Mouse (Mus musculus) forebrain, embryonic 10.5 days (tissue): ENCODE data around the gene Naip6. TPM values are rescaled to one million over a fixed set of nuclear protein-coding genes. Genes with fewer than 3 reads are reported as not detected.
"Not testable (repeated sequence)": the region's sequence is repeated elsewhere in the genome, so short reads cannot be mapped to it uniquely, and the experiment has no call there.

Experiments used
- DNase-seq: peaks from one replicate; pipeline ENCODE4 v3.0.0-alpha.2; 2017; ENCODE audit warnings: low spot score; ENCODE audit errors: extremely low spot score
- H3K27ac ChIP-seq: fragments of 300-500 bp; sonication (generic); 2 replicates; pipeline ENCODE4 v1.5.1; 2016; ENCODE audit warnings: mild to moderate bottlenecking
- H3K27me3 ChIP-seq: fragments of 300-500 bp; sonication (generic); 2 replicates; pipeline ENCODE4 v1.6.1; 2016; ENCODE audit warnings: mild to moderate bottlenecking; ENCODE audit not compliant: poor library complexity, severe bottlenecking
- H3K36me3 ChIP-seq: fragments of 300-500 bp; sonication (generic); replicated peaks from 2 replicates; pipeline ENCODE4 v1.6.1; 2016; ENCODE audit warnings: mild to moderate bottlenecking, moderate library complexity
- H3K4me1 ChIP-seq: fragments of 300-500 bp; sonication (generic); 2 replicates; pipeline ENCODE4 v1.6.1; 2016
- H3K4me3 ChIP-seq: fragments of 300-500 bp; sonication (generic); 2 replicates; pipeline ENCODE4 v1.5.1; 2016; ENCODE audit warnings: mild to moderate bottlenecking, moderate library complexity
- H3K9me3 ChIP-seq: fragments of 300-500 bp; sonication (generic); 2 replicates; pipeline ENCODE4 v1.6.1; 2016; ENCODE audit warnings: mild to moderate bottlenecking, moderate library complexity
- WGBS: fragments of 180-500 bp; shearing (Covaris S2); methylation state at CpG from one replicate; pipeline ENCODE4 v1.1.7; 2016; 5-methylcytosine and 5-hydroxymethylcytosine counted together
- polyA plus RNA-seq: library from polyadenylated mRNA; unstranded; fragments of >200 nt; fragmentation: Nextera tagmentation; extraction: Ambion mirVana; gene quantifications from 2 replicates; pipeline ENCODE4 v1.2.1, GENCODE M21; 2016

Naip6 gene
- 0.02 and 0.07 TPM in 2 replicates for polyA plus RNA-seq

GRCm38 (mm10) chr13:100317256-100317893 lies at the start of gene Naip6:
Naip6 (minus strand) TSS chr13:100317674.
- 82% methylated on average over 6 of the region's 6 CpGs for WGBS
- H3K4me1 ChIP-seq, H3K27ac ChIP-seq, H3K36me3 ChIP-seq, H3K27me3 ChIP-seq, H3K9me3 ChIP-seq, H3K4me3 ChIP-seq, DNase-seq: not testable (repeated sequence)

- not testable (repeated sequence) for H3K36me3 ChIP-seq, H3K27ac ChIP-seq, H3K4me1 ChIP-seq, H3K9me3 ChIP-seq, DNase-seq, H3K4me3 ChIP-seq, H3K27me3 ChIP-seq
- WGBS: 92% methylated on average over 2 of the region's 2 CpGs
Measured at GRCm38 (mm10) chr13:100352315-100352714, 34.8 kb upstream of the Naip6 start.

- not testable (repeated sequence) for H3K36me3 ChIP-seq, H3K9me3 ChIP-seq, DNase-seq, H3K4me3 ChIP-seq, H3K27ac ChIP-seq, H3K27me3 ChIP-seq, H3K4me1 ChIP-seq
- 71% methylated on average over 1 of the region's 2 CpGs for WGBS
Measured at GRCm38 (mm10) chr13:100349510-100350173, 32.2 kb upstream of the Naip6 start.

- Histone ChIP-seq H3K27me3 (no peaks in the 10 kb centered on the region), H3K9me3 (no peaks in the 10 kb centered on the region), H3K27ac (no peak overlapping the region), H3K36me3 (no peaks in the 10 kb centered on the region), H3K4me3 (no peak overlapping the region), H3K4me1 (no peaks in the 10 kb centered on the region)
- DNase-seq: no peak
- WGBS: 81% methylated on average over 2 of the region's 2 CpGs
Measured at GRCm38 (mm10) chr13:100341822-100342221, 24.3 kb upstream of the Naip6 start.

GRCm38 (mm10) chr13:100331728-100332127 lies 14.3 kb upstream of the Naip6 start:
- WGBS: 52% methylated on average over 5 of the region's 5 CpGs
- not testable (repeated sequence) for H3K4me3 ChIP-seq, H3K27ac ChIP-seq, H3K27me3 ChIP-seq, H3K4me1 ChIP-seq, DNase-seq, H3K36me3 ChIP-seq, H3K9me3 ChIP-seq

GRCm38 (mm10) chr13:100328899-100329298 lies 11.4 kb upstream of the Naip6 start:
- not testable (repeated sequence) for H3K9me3 ChIP-seq, H3K27ac ChIP-seq, H3K27me3 ChIP-seq, H3K4me3 ChIP-seq, H3K36me3 ChIP-seq, H3K4me1 ChIP-seq, DNase-seq
- WGBS: 22% methylated on average over 1 of the region's 1 CpGs

- H3K27ac ChIP-seq, DNase-seq, H3K36me3 ChIP-seq, H3K4me1 ChIP-seq, H3K27me3 ChIP-seq, H3K9me3 ChIP-seq, H3K4me3 ChIP-seq: not testable (repeated sequence)
- 81% methylated on average over 2 of the region's 2 CpGs for WGBS
Measured at GRCm38 (mm10) chr13:100328029-100328428, 10.6 kb upstream of the Naip6 start.

- 91% methylated on average over 3 of the region's 3 CpGs for WGBS
- not testable (repeated sequence) for H3K36me3 ChIP-seq, H3K9me3 ChIP-seq, H3K27ac ChIP-seq, H3K4me3 ChIP-seq, DNase-seq, H3K4me1 ChIP-seq, H3K27me3 ChIP-seq
Measured at GRCm38 (mm10) chr13:100322266-100322837, 4.9 kb upstream of the Naip6 start.

GRCm38 (mm10) chr13:100284611-100285010 lies 32.9 kb downstream of the Naip6 start:
- Histone ChIP-seq H3K4me3 (no peak overlapping the region), H3K27ac (no peak overlapping the region), H3K36me3 (no peaks in the 10 kb centered on the region), H3K27me3 (no peaks in the 10 kb centered on the region), H3K9me3 (no peaks in the 10 kb centered on the region), H3K4me1 (no peaks in the 10 kb centered on the region)
- 88% methylated on average over 1 of the region's 1 CpGs for WGBS
- no peak for DNase-seq

- not testable (repeated sequence) for H3K4me3 ChIP-seq, DNase-seq, H3K9me3 ChIP-seq, H3K36me3 ChIP-seq, H3K4me1 ChIP-seq, H3K27ac ChIP-seq, H3K27me3 ChIP-seq
- WGBS: no CpG with 5 or more reads among the region's 1 CpGs
Measured at GRCm38 (mm10) chr13:100271474-100272132, 45.9 kb downstream of the Naip6 start.

GRCm38 (mm10) chr13:100256996-100257395 lies 60.5 kb downstream of the Naip6 start:
- H3K36me3 ChIP-seq, H3K4me3 ChIP-seq, H3K27me3 ChIP-seq, H3K9me3 ChIP-seq, DNase-seq, H3K27ac ChIP-seq, H3K4me1 ChIP-seq: not testable (repeated sequence)
- 74% methylated on average over 2 of the region's 2 CpGs for WGBS

- H3K27me3 ChIP-seq, H3K36me3 ChIP-seq, H3K9me3 ChIP-seq, H3K4me3 ChIP-seq, H3K4me1 ChIP-seq, DNase-seq, H3K27ac ChIP-seq: not testable (repeated sequence)
- 86% methylated on average over 6 of the region's 6 CpGs for WGBS
Measured at GRCm38 (mm10) chr13:100255925-100256324, 61.5 kb downstream of the Naip6 start.

- not testable (repeated sequence) for H3K4me1 ChIP-seq, DNase-seq, H3K4me3 ChIP-seq, H3K36me3 ChIP-seq, H3K27me3 ChIP-seq, H3K27ac ChIP-seq, H3K9me3 ChIP-seq
- 86% methylated on average over 2 of the region's 2 CpGs for WGBS
Measured at GRCm38 (mm10) chr13:100251897-100252296, 65.6 kb downstream of the Naip6 start.
